8 mouse cellular contexts compared by ENCODE assay signal in genomic region chr2:168166750-168167460, GRCm38 (mm10). TPM values are rescaled to one million over a fixed set of nuclear protein-coding genes. Genes with fewer than 3 reads are reported as not detected.
DNase-seq lines count a peak whose midpoint lies in the region; ATAC-seq and TF ChIP-seq lines count a peak whose summit lies in the region.
"Had no signal": no experiment of that assay in that cellular context is flagged by ENCODE, and none has a peak within 500 bp of the region (broad histone marks: within the 10 kb centered on the region; RNA-seq: fewer than 3 reads in every experiment).

No protein-coding gene starts in this region.

- 0 out of 2 replicates have a peak overlapping the region, but pooled peaks have one; percentile 7 for H3K4me2 ChIP-seq in lung, embryonic 14.5 days
- no peak overlapping the region for H3K4me2 ChIP-seq in liver, embryonic 11.5 days

- no peaks in the 10 kb centered on the region for H3K27me3 ChIP-seq in lung, embryonic 14.5 days (ENCODE audit: insufficient read depth, low read length)
- peaks cover 5% of the 10 kb centered on the region for H3K27me3 ChIP-seq in liver, embryonic 11.5 days (replicated peaks; ENCODE audit: control insufficient read depth, insufficient read depth, low read length)

- H3K9me3 ChIP-seq in lung, embryonic 14.5 days (ENCODE audit: low read depth, low read length), result no peaks in the 10 kb centered on the region
- no peaks in the 10 kb centered on the region for H3K9me3 ChIP-seq in liver, embryonic 11.5 days (ENCODE audit: control insufficient read depth, low read length)

- no peak overlapping the region for H3K4me3 ChIP-seq in lung, embryonic 14.5 days (ENCODE audit: low read depth, low read length)
- no peak overlapping the region for H3K4me3 ChIP-seq in liver, embryonic 11.5 days (ENCODE audit: low read depth, low read length)

- TF ChIP-seq CTCF in lung, embryonic 14.5 days (IDR thresholded peaks at IDR 0.05; ENCODE audit: low read depth), result no peak

- ATAC-seq in lung, embryonic 14.5 days (ENCODE audit: insufficient read depth), result no peak
- no peak for ATAC-seq in liver, embryonic 11.5 days (replicated peaks; ENCODE audit: low FRiP score)
- ATAC-seq in megakaryocyte-erythroid progenitor cell, adult 5-6 weeks (replicated peaks; ENCODE audit: low FRiP score, low TSS enrichment, poor library complexity, severe bottlenecking), result no peak

- 31% methylated on average over 21 of the region's 21 CpGs for WGBS in lung, embryonic 14.5 days
- WGBS in liver, embryonic 11.5 days, result 54% methylated on average over 21 of the region's 21 CpGs

- no peak overlapping the region for H3K9ac ChIP-seq in lung, embryonic 14.5 days
- H3K9ac ChIP-seq in liver, embryonic 11.5 days (ENCODE audit: low read depth, low read length), result no peak overlapping the region

- peak; percentile 56 for DNase-seq in lung, embryonic 14.5 days
- no peak for DNase-seq in lung, postnatal 25 days (ENCODE audit: low spot score)
- DNase-seq in kidney, adult 18-20 months, result peak; percentile 45
- no peak for DNase-seq in liver, embryonic 11.5 days (ENCODE audit: low spot score)
- DNase-seq in testis, postnatal 10 days (ENCODE audit: low spot score), result peak; percentile 65
- no peak for DNase-seq in adrenal gland, adult 2 months
- DNase-seq: midbrain, embryonic 14.5 days had no signal

- no peaks in the 10 kb centered on the region for H3K36me3 ChIP-seq in lung, embryonic 14.5 days (ENCODE audit: insufficient read depth)
- H3K36me3 ChIP-seq in liver, embryonic 11.5 days (ENCODE audit: control insufficient read depth, insufficient read depth, low read length), result no peaks in the 10 kb centered on the region

- H3K27ac ChIP-seq in lung, embryonic 14.5 days (ENCODE audit: low read depth), result no peak overlapping the region
- peak overlapping the region; percentile 11 for H3K27ac ChIP-seq in liver, embryonic 11.5 days (ENCODE audit: low read depth, low read length)

- H3K4me1 ChIP-seq in lung, embryonic 14.5 days (ENCODE audit: insufficient read depth), result peaks cover 27% of the 10 kb centered on the region
- H3K4me1 ChIP-seq in liver, embryonic 11.5 days (replicated peaks; ENCODE audit: control insufficient read depth, insufficient read depth, low read length), result peaks cover 41% of the 10 kb centered on the region

RNA-seq across cellular contexts. Expression of gene Adnp, which starts 40.0 kb away (rescaled TPM):
- polyA plus RNA-seq in lung, embryonic 14.5 days (2014; fragmentation: Nextera tagmentation; extraction: Ambion mirVana), result 12.4 and 16.2 TPM in 2 replicates
- 4.2 and 5.3 TPM in 2 replicates for polyA plus RNA-seq in liver, embryonic 11.5 days (2014; fragmentation: Nextera tagmentation; extraction: Ambion mirVana)
- total RNA-seq in adrenal gland, adult 2 months (2021), result 10 to 100 TPM; 43.9 to 65.5 TPM
- 16.4 and 18.6 TPM in 2 replicates for polyA plus RNA-seq in adrenal gland, adult 2 months (2012; rRNA removed)
- 48.1 and 55.1 TPM in 2 replicates for total RNA-seq in megakaryocyte-erythroid progenitor cell, adult 5-6 weeks (2014; fragmentation: Nextera tagmentation)
- total RNA-seq in megakaryocyte-erythroid progenitor cell, adult 5-6 weeks (2017), result 1.1 TPM in 1 of 2 replicates, not detected in the other

Comparison
In these comparisons a context has a peak if more than half of its experiments do, and no peak if none do; other contexts are left out.
1. DNase-seq: peak in lung, embryonic 14.5 days (single experiment), kidney, adult 18-20 months (single experiment) and testis, postnatal 10 days (single experiment); none in lung, postnatal 25 days (single experiment), liver, embryonic 11.5 days (single experiment) and adrenal gland, adult 2 months (single experiment).